Mouse (Mus musculus): Measurements from ENCODE around the gene 1110059E24Rik.
"Not testable (repeated sequence)": the region's sequence is repeated elsewhere in the genome, so short reads cannot be mapped to it uniquely, and the experiment has no call there.

Gene 1110059E24Rik

GRCm38 (mm10) chr19:21624148-21624535, 28.6 kb downstream of the 1110059E24Rik start:
- DNase-seq = no peak

- DNase-seq = peak in 1 of 2 experiments; percentile 20
These were observed 29.2 kb downstream of the 1110059E24Rik start for GRCm38 (mm10) chr19:21623410-21624147.

- DNase-seq = no peak
These were observed 37.0 kb downstream of the 1110059E24Rik start for GRCm38 (mm10) chr19:21615801-21616200.

- DNase-seq = no peak
These were observed 40.8 kb downstream of the 1110059E24Rik start for GRCm38 (mm10) chr19:21611725-21612575.

- DNase-seq = no peak
These were observed 41.5 kb downstream of the 1110059E24Rik start for GRCm38 (mm10) chr19:21611297-21611696.

- DNase-seq = no peak
These were observed 42.5 kb downstream of the 1110059E24Rik start for GRCm38 (mm10) chr19:21610240-21610639.

- DNase-seq = no peak
These were observed 47.5 kb downstream of the 1110059E24Rik start for GRCm38 (mm10) chr19:21605294-21605693.

GRCm38 (mm10) chr19:21603836-21604235, 48.9 kb downstream of the 1110059E24Rik start:
- no peak for DNase-seq

GRCm38 (mm10) chr19:21601541-21602101, 51.2 kb downstream of the 1110059E24Rik start:
- DNase-seq = no peak

- no peak for DNase-seq
These were observed 54.0 kb downstream of the 1110059E24Rik start for GRCm38 (mm10) chr19:21598659-21599352.

- DNase-seq = no peak
These were observed 58.1 kb downstream of the 1110059E24Rik start for GRCm38 (mm10) chr19:21594676-21595075.

GRCm38 (mm10) chr19:21592216-21592615, 60.6 kb downstream of the 1110059E24Rik start:
- DNase-seq = not testable (repeated sequence)

GRCm38 (mm10) chr19:21589888-21590287, 62.9 kb downstream of the 1110059E24Rik start:
- DNase-seq = no peak

GRCm38 (mm10) chr19:21587593-21587992, 65.2 kb downstream of the 1110059E24Rik start:
- DNase-seq = no peak

GRCm38 (mm10) chr19:21586546-21586945, 66.2 kb downstream of the 1110059E24Rik start:
- no peak for DNase-seq

- DNase-seq = no peak
These were observed 66.9 kb downstream of the 1110059E24Rik start for GRCm38 (mm10) chr19:21585868-21586267.

GRCm38 (mm10) chr19:21583986-21584385, 68.8 kb downstream of the 1110059E24Rik start:
- DNase-seq = no peak

GRCm38 (mm10) chr19:21583523-21583984, 69.2 kb downstream of the 1110059E24Rik start:
- DNase-seq = no peak

GRCm38 (mm10) chr19:21581404-21581803, 71.4 kb downstream of the 1110059E24Rik start:
- DNase-seq = no peak

- DNase-seq = no peak
These were observed 72.9 kb downstream of the 1110059E24Rik start for GRCm38 (mm10) chr19:21579896-21580295.

GRCm38 (mm10) chr19:21577443-21577842, 75.3 kb downstream of the 1110059E24Rik start:
- no peak for DNase-seq

GRCm38 (mm10) chr19:21571986-21572385, 80.8 kb downstream of the 1110059E24Rik start:
- DNase-seq = no peak
